Mouse (Mus musculus): ENCODE data around the gene Ccdc88c. TPM values are rescaled to one million over a fixed set of nuclear protein-coding genes. Genes with fewer than 3 reads are reported as not detected.

Ccdc88c gene
- polyA plus RNA-seq, 1 experiment = 6.1 TPM

GRCm38 (mm10) chr12:101066329-101066728 lies 37.5 kb upstream of the Ccdc88c start:
- H3K79me2 ChIP-seq (ENCODE audit: control insufficient read depth, insufficient read depth) = peaks cover 99% of the 10 kb centered on the region
- H3K4me3 ChIP-seq (ENCODE audit: insufficient read depth, poor library complexity, severe bottlenecking) = no peak overlapping the region
- TF ChIP-seq MAX (IDR thresholded peaks at IDR 0.05) = no peak
- no peak for TF ChIP-seq USF1 (IDR thresholded peaks at IDR 0.05; ENCODE audit: low read depth)
- TF ChIP-seq MYOD1 (IDR thresholded peaks at IDR 0.05; ENCODE audit: control insufficient read depth, insufficient read length, low read depth) = no peak
- no peak for TF ChIP-seq FOSL1 (IDR thresholded peaks at IDR 0.05; ENCODE audit: insufficient read depth, low read length, poor library complexity, severe bottlenecking)
- no peak for TF ChIP-seq CEBPB (IDR thresholded peaks at IDR 0.05; ENCODE audit: low read depth)
- no peak for TF ChIP-seq MYOG (IDR thresholded peaks at IDR 0.05; ENCODE audit: control insufficient read depth, extremely low read depth, insufficient read length)
- no peak for TF ChIP-seq CTCF (IDR thresholded peaks at IDR 0.05; ENCODE audit: control insufficient read depth, insufficient read depth, insufficient read length)
- no peak overlapping the region for H3ac ChIP-seq (ENCODE audit: control insufficient read depth, insufficient read length, low read depth)
- H3K27me3 ChIP-seq (ENCODE audit: control insufficient read depth, insufficient read depth, insufficient read length) = no peaks in the 10 kb centered on the region
- peaks cover 81% of the 10 kb centered on the region for H3K36me3 ChIP-seq (ENCODE audit: control insufficient read depth, insufficient read depth)
- H3K79me3 ChIP-seq (ENCODE audit: low read depth) = peaks cover 71% of the 10 kb centered on the region

- Histone ChIP-seq H3K4me3 (ENCODE audit: insufficient read depth, poor library complexity, severe bottlenecking) (no peak overlapping the region), H3K36me3 (ENCODE audit: control insufficient read depth, insufficient read depth) (peaks cover 63% of the 10 kb centered on the region)
These were observed 11.1 kb upstream of the Ccdc88c start for GRCm38 (mm10) chr12:101039956-101040355.

GRCm38 (mm10) chr12:101028247-101028953 lies 456 bp downstream of the Ccdc88c start:
- Histone ChIP-seq H3ac (ENCODE audit: control insufficient read depth, insufficient read length, low read depth) (peak overlapping the region; percentile 45), H3K79me2 (ENCODE audit: control insufficient read depth, insufficient read depth) (peaks cover 28% of the 10 kb centered on the region), H3K27me3 (ENCODE audit: control insufficient read depth, insufficient read depth, insufficient read length) (no peaks in the 10 kb centered on the region), H3K79me3 (ENCODE audit: low read depth) (no peaks in the 10 kb centered on the region), H3K36me3 (ENCODE audit: control insufficient read depth, insufficient read depth) (no peaks in the 10 kb centered on the region), H3K4me3 (ENCODE audit: insufficient read depth, poor library complexity, severe bottlenecking) (peak overlapping the region; percentile 51)
- TF ChIP-seq MAX (IDR thresholded peaks at IDR 0.05) (no peak), MYOG (IDR thresholded peaks at IDR 0.05; ENCODE audit: control insufficient read depth, extremely low read depth, insufficient read length) (no peak), FOSL1 (IDR thresholded peaks at IDR 0.05; ENCODE audit: insufficient read depth, low read length, poor library complexity, severe bottlenecking) (no peak), CTCF (IDR thresholded peaks at IDR 0.05; ENCODE audit: control insufficient read depth, insufficient read depth, insufficient read length) (no peak), MYOD1 (IDR thresholded peaks at IDR 0.05; ENCODE audit: control insufficient read depth, insufficient read length, low read depth) (no peak), USF1 (IDR thresholded peaks at IDR 0.05; ENCODE audit: low read depth) (no peak), CEBPB (IDR thresholded peaks at IDR 0.05; ENCODE audit: low read depth) (no peak)

More at GRCm38 (mm10) chr12:101039956-101040355, 11.1 kb upstream of the Ccdc88c start:
- Histone ChIP-seq H3ac (ENCODE audit: control insufficient read depth, insufficient read length, low read depth) (no peak overlapping the region), H3K27me3 (ENCODE audit: control insufficient read depth, insufficient read depth, insufficient read length) (no peaks in the 10 kb centered on the region), H3K79me2 (ENCODE audit: control insufficient read depth, insufficient read depth) (no peaks in the 10 kb centered on the region), H3K79me3 (ENCODE audit: low read depth) (no peaks in the 10 kb centered on the region)
- TF ChIP-seq MAX (IDR thresholded peaks at IDR 0.05) (no peak), MYOD1 (IDR thresholded peaks at IDR 0.05; ENCODE audit: control insufficient read depth, insufficient read length, low read depth) (no peak), CEBPB (IDR thresholded peaks at IDR 0.05; ENCODE audit: low read depth) (no peak), CTCF (IDR thresholded peaks at IDR 0.05; ENCODE audit: control insufficient read depth, insufficient read depth, insufficient read length) (no peak), USF1 (IDR thresholded peaks at IDR 0.05; ENCODE audit: low read depth) (no peak), MYOG (IDR thresholded peaks at IDR 0.05; ENCODE audit: control insufficient read depth, extremely low read depth, insufficient read length) (no peak), FOSL1 (IDR thresholded peaks at IDR 0.05; ENCODE audit: insufficient read depth, low read length, poor library complexity, severe bottlenecking) (no peak)

- no peaks in the 10 kb centered on the region for H3K79me3 ChIP-seq (ENCODE audit: low read depth)
- H3K4me3 ChIP-seq (ENCODE audit: insufficient read depth, poor library complexity, severe bottlenecking) = peak overlapping the region; percentile 51
- no peak for TF ChIP-seq USF1 (IDR thresholded peaks at IDR 0.05; ENCODE audit: low read depth)
- TF ChIP-seq FOSL1 (IDR thresholded peaks at IDR 0.05; ENCODE audit: insufficient read depth, low read length, poor library complexity, severe bottlenecking) = no peak
- TF ChIP-seq MYOD1 (IDR thresholded peaks at IDR 0.05; ENCODE audit: control insufficient read depth, insufficient read length, low read depth) = no peak
- TF ChIP-seq MYOG (IDR thresholded peaks at IDR 0.05; ENCODE audit: control insufficient read depth, extremely low read depth, insufficient read length) = no peak
- TF ChIP-seq CEBPB (IDR thresholded peaks at IDR 0.05; ENCODE audit: low read depth) = no peak
- no peak for TF ChIP-seq MAX (IDR thresholded peaks at IDR 0.05)
- TF ChIP-seq CTCF (IDR thresholded peaks at IDR 0.05; ENCODE audit: control insufficient read depth, insufficient read depth, insufficient read length) = no peak
- H3K79me2 ChIP-seq (ENCODE audit: control insufficient read depth, insufficient read depth) = peaks cover 28% of the 10 kb centered on the region
- peak overlapping the region; percentile 45 for H3ac ChIP-seq (ENCODE audit: control insufficient read depth, insufficient read length, low read depth)
- H3K36me3 ChIP-seq (ENCODE audit: control insufficient read depth, insufficient read depth) = no peaks in the 10 kb centered on the region
- no peaks in the 10 kb centered on the region for H3K27me3 ChIP-seq (ENCODE audit: control insufficient read depth, insufficient read depth, insufficient read length)
These were observed 1.2 kb downstream of the Ccdc88c start for GRCm38 (mm10) chr12:101027451-101028246.

GRCm38 (mm10) chr12:101026946-101027345 lies 1.9 kb downstream of the Ccdc88c start:
- Histone ChIP-seq H3K79me3 (ENCODE audit: low read depth) (no peaks in the 10 kb centered on the region), H3ac (ENCODE audit: control insufficient read depth, insufficient read length, low read depth) (no peak overlapping the region), H3K27me3 (ENCODE audit: control insufficient read depth, insufficient read depth, insufficient read length) (no peaks in the 10 kb centered on the region), H3K79me2 (ENCODE audit: control insufficient read depth, insufficient read depth) (peaks cover 28% of the 10 kb centered on the region), H3K36me3 (ENCODE audit: control insufficient read depth, insufficient read depth) (no peaks in the 10 kb centered on the region), H3K4me3 (ENCODE audit: insufficient read depth, poor library complexity, severe bottlenecking) (no peak overlapping the region)
- TF ChIP-seq MAX (IDR thresholded peaks at IDR 0.05) = no peak
- no peak for TF ChIP-seq CTCF (IDR thresholded peaks at IDR 0.05; ENCODE audit: control insufficient read depth, insufficient read depth, insufficient read length)
- no peak for TF ChIP-seq MYOG (IDR thresholded peaks at IDR 0.05; ENCODE audit: control insufficient read depth, extremely low read depth, insufficient read length)
- TF ChIP-seq CEBPB (IDR thresholded peaks at IDR 0.05; ENCODE audit: low read depth) = no peak
- TF ChIP-seq FOSL1 (IDR thresholded peaks at IDR 0.05; ENCODE audit: insufficient read depth, low read length, poor library complexity, severe bottlenecking) = no peak
- no peak for TF ChIP-seq USF1 (IDR thresholded peaks at IDR 0.05; ENCODE audit: low read depth)
- TF ChIP-seq MYOD1 (IDR thresholded peaks at IDR 0.05; ENCODE audit: control insufficient read depth, insufficient read length, low read depth) = no peak

All from C2C12 (cell line).